Mouse (Mus musculus): ENCODE data around the gene 2310061I04Rik. TPM values are rescaled to one million over a fixed set of nuclear protein-coding genes. Genes with fewer than 3 reads are reported as not detected.

Gene 2310061I04Rik
- polyA plus RNA-seq, 1 experiment = 73.4 TPM

DNA sequence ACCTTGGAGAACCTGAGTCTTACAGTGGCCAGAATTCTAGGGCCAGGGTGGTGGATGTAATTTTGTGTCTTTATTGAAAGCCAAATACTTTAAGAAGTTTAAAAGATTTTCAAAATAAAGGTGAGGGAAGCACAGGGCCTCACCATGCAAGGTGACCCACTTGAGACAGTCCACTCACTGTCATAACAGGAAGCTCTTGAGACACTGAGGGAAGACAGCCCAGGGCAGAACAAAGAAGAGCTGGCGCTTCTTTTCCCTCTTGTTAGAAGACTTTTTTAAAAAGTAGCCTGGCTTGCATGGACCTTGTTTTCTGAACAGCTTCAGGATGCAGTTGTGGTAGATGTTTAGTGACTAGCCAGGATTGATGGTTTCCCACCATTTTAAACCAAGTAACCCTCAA lies 23.2 kb upstream of the 2310061I04Rik start:
- Histone ChIP-seq H3K4me3 (ENCODE audit: control insufficient read depth, insufficient read depth, low read length) (no peak overlapping the region), H3K27me3 (ENCODE audit: control insufficient read depth, insufficient read depth, low read length) (no peaks in the 10 kb centered on the region), H3K4me1 (replicated peaks; ENCODE audit: control insufficient read depth, insufficient read depth, low read length) (peaks cover 8% of the 10 kb centered on the region), H3K27ac (ENCODE audit: control insufficient read depth, insufficient read depth, low read length) (no peak overlapping the region), H3K36me3 (ENCODE audit: control insufficient read depth, insufficient read depth, low read length) (peaks cover 34% of the 10 kb centered on the region)
- no peak for TF ChIP-seq CTCF (IDR thresholded peaks at IDR 0.05; ENCODE audit: borderline replicate concordance, control insufficient read depth, extremely low read depth, insufficient read depth, low read length, poor library complexity)
- no peak for DNase-seq
- 89% methylated on average over 1 of the region's 1 CpGs for WGBS

DNA sequence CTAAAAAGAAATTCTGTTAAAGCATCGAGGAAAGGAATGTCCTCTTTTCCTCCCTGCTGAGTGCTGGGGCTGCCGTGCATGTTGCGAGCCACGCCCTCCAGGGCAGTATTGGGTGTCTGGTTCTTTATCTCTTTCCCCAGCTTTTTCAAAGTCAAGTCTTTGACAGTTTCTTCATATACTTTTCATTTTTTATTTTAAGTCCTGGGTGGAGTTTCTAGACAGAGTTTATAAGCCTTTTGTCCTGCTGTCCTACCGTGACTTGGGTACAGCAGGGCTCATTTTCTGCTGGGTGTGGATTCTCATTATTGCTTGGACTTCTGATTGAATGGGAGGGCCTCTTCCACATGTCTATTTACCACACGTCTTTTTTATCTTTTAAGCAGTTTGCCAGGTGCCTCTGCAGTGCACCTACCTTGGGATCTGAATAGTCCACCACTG lies 22.7 kb upstream of the 2310061I04Rik start:
- Histone ChIP-seq H3K27ac (ENCODE audit: control insufficient read depth, insufficient read depth, low read length) (no peak overlapping the region), H3K27me3 (ENCODE audit: control insufficient read depth, insufficient read depth, low read length) (no peaks in the 10 kb centered on the region), H3K4me3 (ENCODE audit: control insufficient read depth, insufficient read depth, low read length) (no peak overlapping the region), H3K4me1 (replicated peaks; ENCODE audit: control insufficient read depth, insufficient read depth, low read length) (peaks cover 9% of the 10 kb centered on the region), H3K36me3 (ENCODE audit: control insufficient read depth, insufficient read depth, low read length) (peaks cover 29% of the 10 kb centered on the region)
- TF ChIP-seq POLR2A (IDR thresholded peaks at IDR 0.05; ENCODE audit: control insufficient read depth, extremely low read depth, insufficient read depth, low read length, poor library complexity) (no peak), CTCF (IDR thresholded peaks at IDR 0.05; ENCODE audit: borderline replicate concordance, control insufficient read depth, extremely low read depth, insufficient read depth, low read length, poor library complexity) (no peak)
- no peak for DNase-seq
- whole genome bisulfite sequencing = 72% methylated on average over 6 of the region's 6 CpGs

DNA sequence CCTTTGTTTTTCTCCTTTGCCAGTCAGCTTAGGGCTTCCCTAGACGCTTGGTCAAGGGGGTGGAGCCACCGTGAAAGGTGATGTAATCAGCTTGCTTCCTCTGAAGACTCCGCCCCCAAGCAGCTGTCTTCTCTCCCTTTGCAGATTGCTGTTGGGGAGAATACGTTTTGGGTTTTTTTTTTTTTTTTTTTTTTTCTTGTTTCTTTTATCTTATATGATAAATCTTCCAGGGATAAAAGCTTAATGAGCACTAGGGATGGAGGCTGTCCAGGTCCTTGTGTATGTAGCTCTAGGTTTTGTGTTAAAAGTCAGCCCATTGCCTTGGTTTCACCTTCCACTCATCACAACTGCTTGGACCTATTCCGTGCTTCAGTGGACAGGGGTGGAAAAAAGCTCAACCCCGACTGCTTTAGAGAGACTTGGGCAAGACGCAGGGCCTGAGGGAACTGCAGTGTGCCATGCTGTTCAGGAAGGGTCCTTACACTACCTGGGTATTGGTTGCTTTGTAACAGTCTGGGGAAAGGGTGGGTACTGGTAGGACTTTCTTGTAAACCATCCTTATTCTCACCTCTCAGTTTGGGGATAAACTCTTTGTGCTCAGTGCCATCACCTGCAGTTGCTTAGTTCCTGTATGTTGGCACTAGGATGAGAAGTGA lies 22.0 kb upstream of the 2310061I04Rik start:
- WGBS = 8% methylated on average over 7 of the region's 7 CpGs
- Histone ChIP-seq H3K4me3 (ENCODE audit: control insufficient read depth, insufficient read depth, low read length) (peak overlapping the region; percentile 39), H3K27me3 (ENCODE audit: control insufficient read depth, insufficient read depth, low read length) (no peaks in the 10 kb centered on the region), H3K27ac (ENCODE audit: control insufficient read depth, insufficient read depth, low read length) (peak overlapping the region; percentile 75), H3K36me3 (ENCODE audit: control insufficient read depth, insufficient read depth, low read length) (peaks cover 22% of the 10 kb centered on the region), H3K4me1 (replicated peaks; ENCODE audit: control insufficient read depth, insufficient read depth, low read length) (peaks cover 9% of the 10 kb centered on the region)
- DNase-seq = peak; percentile 97
- TF ChIP-seq CTCF (IDR thresholded peaks at IDR 0.05; ENCODE audit: borderline replicate concordance, control insufficient read depth, extremely low read depth, insufficient read depth, low read length, poor library complexity) = no peak
- 0 out of 2 replicates have a peak, but pooled peaks have one; percentile 36 for TF ChIP-seq POLR2A (IDR thresholded peaks at IDR 0.05; ENCODE audit: control insufficient read depth, extremely low read depth, insufficient read depth, low read length, poor library complexity)

DNA sequence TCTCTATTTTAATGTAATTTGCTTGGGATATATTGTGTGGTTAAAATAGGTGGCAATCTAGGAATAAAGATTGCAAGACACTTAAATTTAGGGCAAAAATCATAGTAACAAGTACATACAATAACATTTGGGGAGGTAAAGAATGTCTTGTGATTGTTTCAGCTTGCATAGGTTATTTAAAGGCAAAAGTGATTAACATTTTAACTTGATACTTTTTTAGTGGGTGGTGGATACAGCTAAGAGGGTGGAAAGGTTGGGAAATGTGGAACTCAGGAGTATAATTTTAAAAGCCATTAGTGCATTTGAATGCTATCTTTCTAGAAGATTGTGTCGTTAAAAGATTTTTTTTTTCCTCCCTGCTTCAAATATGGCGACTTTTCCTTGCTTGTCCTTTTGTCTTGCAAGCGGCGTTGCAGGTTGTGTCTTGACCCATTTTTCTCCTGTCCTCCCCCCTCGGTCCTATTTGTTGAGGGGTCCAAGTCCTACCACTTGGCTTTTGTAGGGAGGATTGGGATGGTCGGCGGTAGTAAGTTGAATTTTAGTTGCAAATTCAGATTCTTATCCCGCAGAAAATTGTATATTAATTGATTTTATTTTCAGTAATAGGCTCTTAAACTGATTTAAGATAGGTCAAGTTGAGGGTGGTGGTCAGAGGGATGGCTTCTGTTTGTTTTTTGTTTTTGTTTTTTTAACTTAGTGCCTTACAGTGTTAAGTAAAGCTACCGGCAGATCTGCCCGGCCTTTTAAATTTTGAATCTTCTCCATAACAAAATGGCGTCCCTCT lies 21.2 kb upstream of the 2310061I04Rik start:
- no peaks in the 10 kb centered on the region for H3K27me3 ChIP-seq (ENCODE audit: control insufficient read depth, insufficient read depth, low read length)
- H3K27ac ChIP-seq (ENCODE audit: control insufficient read depth, insufficient read depth, low read length) = peak overlapping the region; percentile 97
- DNase-seq = peak; percentile 41
- H3K4me1 ChIP-seq (replicated peaks; ENCODE audit: control insufficient read depth, insufficient read depth, low read length) = peaks cover 9% of the 10 kb centered on the region
- peak overlapping the region; percentile 58 for H3K4me3 ChIP-seq (ENCODE audit: control insufficient read depth, insufficient read depth, low read length)
- TF ChIP-seq CTCF (IDR thresholded peaks at IDR 0.05; ENCODE audit: borderline replicate concordance, control insufficient read depth, extremely low read depth, insufficient read depth, low read length, poor library complexity) = no peak
- TF ChIP-seq POLR2A (IDR thresholded peaks at IDR 0.05; ENCODE audit: control insufficient read depth, extremely low read depth, insufficient read depth, low read length, poor library complexity) = no peak
- peaks cover 15% of the 10 kb centered on the region for H3K36me3 ChIP-seq (ENCODE audit: control insufficient read depth, insufficient read depth, low read length)
- 0% methylated on average over 11 of the region's 11 CpGs for WGBS

DNA sequence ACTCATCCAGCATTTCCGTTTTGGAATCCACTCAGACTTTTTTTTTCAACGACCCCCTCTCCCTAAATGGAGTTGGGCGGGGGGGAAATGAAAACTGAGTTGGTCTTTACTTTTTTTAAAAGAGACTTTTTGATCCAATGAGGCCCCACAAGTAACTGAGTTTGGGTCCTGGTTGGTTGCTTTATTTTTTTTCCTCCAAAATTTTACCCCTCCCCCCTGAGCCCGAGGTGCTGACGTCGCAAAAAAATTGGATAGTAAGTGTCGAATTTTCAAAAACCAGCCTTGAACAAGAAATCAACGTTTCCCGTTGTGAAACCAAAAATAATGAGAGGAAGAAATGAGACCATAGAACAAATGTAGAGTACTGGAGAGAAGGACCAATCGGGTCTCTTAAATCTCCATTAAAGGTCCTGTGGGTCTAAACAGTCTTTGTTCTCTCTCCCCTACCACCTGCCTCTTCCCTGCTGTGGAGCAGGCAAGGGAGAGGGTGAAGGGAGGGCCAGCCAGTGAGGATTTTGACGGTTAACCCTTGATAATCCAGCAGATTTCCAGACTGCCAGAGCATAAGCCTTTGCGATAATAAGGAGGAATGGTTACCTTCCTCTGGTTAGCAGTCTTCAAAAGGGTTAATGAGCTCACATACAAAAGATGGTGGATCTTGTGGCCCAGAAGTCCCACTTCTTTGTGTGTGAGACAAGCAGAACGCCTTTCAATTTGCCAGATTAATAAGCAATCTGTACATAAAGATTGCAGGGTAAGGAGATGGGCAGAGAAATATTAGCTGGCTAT lies 20.4 kb upstream of the 2310061I04Rik start:
- DNase-seq = peak; percentile 40
- peaks cover 9% of the 10 kb centered on the region for H3K4me1 ChIP-seq (replicated peaks; ENCODE audit: control insufficient read depth, insufficient read depth, low read length)
- no peaks in the 10 kb centered on the region for H3K27me3 ChIP-seq (ENCODE audit: control insufficient read depth, insufficient read depth, low read length)
- under 1% methylated on average over 13 of the region's 13 CpGs for WGBS
- peaks cover 10% of the 10 kb centered on the region for H3K36me3 ChIP-seq (ENCODE audit: control insufficient read depth, insufficient read depth, low read length)
- H3K4me3 ChIP-seq (ENCODE audit: control insufficient read depth, insufficient read depth, low read length) = peak overlapping the region; percentile 65
- H3K27ac ChIP-seq (ENCODE audit: control insufficient read depth, insufficient read depth, low read length) = peak overlapping the region; percentile 98
- no peak for TF ChIP-seq POLR2A (IDR thresholded peaks at IDR 0.05; ENCODE audit: control insufficient read depth, extremely low read depth, insufficient read depth, low read length, poor library complexity)
- no peak for TF ChIP-seq CTCF (IDR thresholded peaks at IDR 0.05; ENCODE audit: borderline replicate concordance, control insufficient read depth, extremely low read depth, insufficient read depth, low read length, poor library complexity)

DNA sequence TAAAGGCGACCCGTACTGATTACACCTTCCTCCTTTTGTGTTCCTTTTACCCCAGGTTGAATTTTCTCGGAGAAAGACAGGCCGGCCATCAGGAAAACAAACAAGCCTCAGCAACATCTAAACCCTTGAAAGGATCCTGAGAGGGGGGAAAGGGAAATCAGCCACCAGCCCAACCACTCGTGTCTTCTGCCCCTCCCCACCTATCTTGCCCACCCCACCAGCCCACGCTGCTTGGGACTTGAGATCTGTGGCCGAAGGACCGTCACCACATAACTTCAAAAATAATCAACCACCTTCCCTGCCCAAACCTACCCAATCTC lies 19.9 kb upstream of the 2310061I04Rik start:
- H3K36me3 ChIP-seq (ENCODE audit: control insufficient read depth, insufficient read depth, low read length) = peaks cover 10% of the 10 kb centered on the region
- DNase-seq = no peak
- H3K4me1 ChIP-seq (replicated peaks; ENCODE audit: control insufficient read depth, insufficient read depth, low read length) = peaks cover 9% of the 10 kb centered on the region
- peak overlapping the region; percentile 98 for H3K27ac ChIP-seq (ENCODE audit: control insufficient read depth, insufficient read depth, low read length)
- no peaks in the 10 kb centered on the region for H3K27me3 ChIP-seq (ENCODE audit: control insufficient read depth, insufficient read depth, low read length)
- TF ChIP-seq POLR2A (IDR thresholded peaks at IDR 0.05; ENCODE audit: control insufficient read depth, extremely low read depth, insufficient read depth, low read length, poor library complexity) (no peak), CTCF (IDR thresholded peaks at IDR 0.05; ENCODE audit: borderline replicate concordance, control insufficient read depth, extremely low read depth, insufficient read depth, low read length, poor library complexity) (no peak)
- H3K4me3 ChIP-seq (ENCODE audit: control insufficient read depth, insufficient read depth, low read length) = peak overlapping the region; percentile 65
- WGBS = under 1% methylated on average over 8 of the region's 8 CpGs

Measured in thymus, adult 2 months (tissue).